Mouse (Mus musculus): ENCODE results near the gene Frrs1l.
A peak's percentile ranks its signal among the peaks of the same experiment; 100 is the strongest.

The Frrs1l gene

GRCm38 (mm10) chr4:56965586-56966179 lies 24.5 kb downstream of the Frrs1l start:
- DNase-seq (ENCODE audit: low read depth, low spot score), result no peak

GRCm38 (mm10) chr4:56963687-56964086 lies 26.5 kb downstream of the Frrs1l start:
- DNase-seq (ENCODE audit: low read depth, low spot score), result no peak

- no peak for DNase-seq (ENCODE audit: low read depth, low spot score)
These were observed 28.8 kb downstream of the Frrs1l start for GRCm38 (mm10) chr4:56961320-56961925.

- DNase-seq (ENCODE audit: low read depth, low spot score), result no peak
These were observed 32.7 kb downstream of the Frrs1l start for GRCm38 (mm10) chr4:56957518-56957917.

- no peak for DNase-seq (ENCODE audit: low read depth, low spot score)
These were observed 37.0 kb downstream of the Frrs1l start for GRCm38 (mm10) chr4:56953235-56953634.

GRCm38 (mm10) chr4:56951701-56952100 lies 38.5 kb downstream of the Frrs1l start:
- DNase-seq (ENCODE audit: low read depth, low spot score), result no peak

GRCm38 (mm10) chr4:56949494-56949893 lies 40.7 kb downstream of the Frrs1l start:
- DNase-seq (ENCODE audit: low read depth, low spot score), result peak; percentile 59

GRCm38 (mm10) chr4:56946641-56947640 lies 43.2 kb downstream of the Frrs1l start, which contains the start of gene Tmem245:
Gene Tmem245 (minus strand): TSS chr4:56947437.
- peak; percentile 93 for DNase-seq (ENCODE audit: low read depth, low spot score)

GRCm38 (mm10) chr4:56946180-56946579 lies 44.0 kb downstream of the Frrs1l start:
- no peak for DNase-seq (ENCODE audit: low read depth, low spot score)

- DNase-seq (ENCODE audit: low read depth, low spot score), result peak; percentile 28
These were observed 45.9 kb downstream of the Frrs1l start for GRCm38 (mm10) chr4:56944286-56944685.

- no peak for DNase-seq (ENCODE audit: low read depth, low spot score)
These were observed 46.9 kb downstream of the Frrs1l start for GRCm38 (mm10) chr4:56943258-56943657.

GRCm38 (mm10) chr4:56942567-56942966 lies 47.6 kb downstream of the Frrs1l start:
- no peak for DNase-seq (ENCODE audit: low read depth, low spot score)

GRCm38 (mm10) chr4:56941481-56941880 lies 48.7 kb downstream of the Frrs1l start:
- no peak for DNase-seq (ENCODE audit: low read depth, low spot score)

- no peak for DNase-seq (ENCODE audit: low read depth, low spot score)
These were observed 53.1 kb downstream of the Frrs1l start for GRCm38 (mm10) chr4:56937136-56937535.

GRCm38 (mm10) chr4:56935327-56935726 lies 54.9 kb downstream of the Frrs1l start:
- DNase-seq (ENCODE audit: low read depth, low spot score), result no peak

GRCm38 (mm10) chr4:56933154-56933553 lies 57.0 kb downstream of the Frrs1l start:
- DNase-seq (ENCODE audit: low read depth, low spot score), result no peak

- DNase-seq (ENCODE audit: low read depth, low spot score), result no peak
These were observed 58.1 kb downstream of the Frrs1l start for GRCm38 (mm10) chr4:56932096-56932495.

- no peak for DNase-seq (ENCODE audit: low read depth, low spot score)
These were observed 59.9 kb downstream of the Frrs1l start for GRCm38 (mm10) chr4:56930312-56930711.

- DNase-seq (ENCODE audit: low read depth, low spot score), result no peak
These were observed 63.2 kb downstream of the Frrs1l start for GRCm38 (mm10) chr4:56926971-56927370.

- no peak for DNase-seq (ENCODE audit: low read depth, low spot score)
These were observed 68.0 kb downstream of the Frrs1l start for GRCm38 (mm10) chr4:56922229-56922628.

- peak; percentile 48 for DNase-seq (ENCODE audit: low read depth, low spot score)
These were observed 74.4 kb downstream of the Frrs1l start for GRCm38 (mm10) chr4:56915732-56916325.

- DNase-seq (ENCODE audit: low read depth, low spot score), result no peak
These were observed 75.4 kb downstream of the Frrs1l start for GRCm38 (mm10) chr4:56914761-56915160.
